Mouse (Mus musculus): ENCODE results near the gene Csrp3.

Gene Csrp3

GRCm38 (mm10) chr7:48824671-48825070, 23.2 kb downstream of the Csrp3 start:
- DNase-seq: no peak

- no peak for DNase-seq
Observed at GRCm38 (mm10) chr7:48823621-48824020, 24.2 kb downstream of the Csrp3 start.

GRCm38 (mm10) chr7:48821654-48822053, 26.2 kb downstream of the Csrp3 start:
- DNase-seq: no peak

- no peak for DNase-seq
Observed at GRCm38 (mm10) chr7:48813594-48813993, 34.2 kb downstream of the Csrp3 start.

- DNase-seq: no peak
Observed at GRCm38 (mm10) chr7:48812358-48812757, 35.5 kb downstream of the Csrp3 start.

GRCm38 (mm10) chr7:48810652-48811051, 37.2 kb downstream of the Csrp3 start:
- DNase-seq: no peak

GRCm38 (mm10) chr7:48806587-48806986, 41.2 kb downstream of the Csrp3 start:
- DNase-seq: peak in 1 of 2 experiments; percentile 7

- DNase-seq: no peak
Observed at GRCm38 (mm10) chr7:48803381-48803780, 44.5 kb downstream of the Csrp3 start.

- no peak for DNase-seq
Observed at GRCm38 (mm10) chr7:48795130-48795529, 52.7 kb downstream of the Csrp3 start.

GRCm38 (mm10) chr7:48791412-48791811, 56.4 kb downstream of the Csrp3 start:
- no peak for DNase-seq

GRCm38 (mm10) chr7:48790117-48790516, 57.7 kb downstream of the Csrp3 start:
- DNase-seq: no peak

GRCm38 (mm10) chr7:48788851-48789572, 58.8 kb downstream of the Csrp3 start, which contains the start of gene Zdhhc13:
Gene Zdhhc13, plus strand, starts transcription at chr7:48789003.
- DNase-seq: peak; percentile 96

- no peak for DNase-seq
Observed at GRCm38 (mm10) chr7:48788348-48788747, 59.5 kb downstream of the Csrp3 start.

- DNase-seq: no peak
Observed at GRCm38 (mm10) chr7:48784773-48785523, 62.9 kb downstream of the Csrp3 start.

GRCm38 (mm10) chr7:48782432-48782831, 65.4 kb downstream of the Csrp3 start:
- DNase-seq: no peak
